Mouse (Mus musculus): ENCODE results near the gene Pnpla1. TPM values are rescaled to one million over a fixed set of nuclear protein-coding genes. Genes with fewer than 3 reads are reported as not detected.
"Not testable (repeated sequence)": the region's sequence is repeated elsewhere in the genome, so short reads cannot be mapped to it uniquely, and the experiment has no call there.

The Pnpla1 gene
- total RNA-seq (2021), result not detected

- intact Hi-C loops (cut with DNase I), result no loop called here
- DNase-seq (ENCODE audit: low spot score), result no peak
Observed at GRCm38 (mm10) chr17:28858205-28858604, at the start of gene Pnpla1. Gene Pnpla1 (plus strand): TSS chr17:28858411.

- intact Hi-C loops (cut with DNase I), result no loop called here
- DNase-seq (ENCODE audit: low spot score), result no peak
Observed at GRCm38 (mm10) chr17:28808714-28809113, 49.5 kb upstream of the Pnpla1 start.

DNA sequence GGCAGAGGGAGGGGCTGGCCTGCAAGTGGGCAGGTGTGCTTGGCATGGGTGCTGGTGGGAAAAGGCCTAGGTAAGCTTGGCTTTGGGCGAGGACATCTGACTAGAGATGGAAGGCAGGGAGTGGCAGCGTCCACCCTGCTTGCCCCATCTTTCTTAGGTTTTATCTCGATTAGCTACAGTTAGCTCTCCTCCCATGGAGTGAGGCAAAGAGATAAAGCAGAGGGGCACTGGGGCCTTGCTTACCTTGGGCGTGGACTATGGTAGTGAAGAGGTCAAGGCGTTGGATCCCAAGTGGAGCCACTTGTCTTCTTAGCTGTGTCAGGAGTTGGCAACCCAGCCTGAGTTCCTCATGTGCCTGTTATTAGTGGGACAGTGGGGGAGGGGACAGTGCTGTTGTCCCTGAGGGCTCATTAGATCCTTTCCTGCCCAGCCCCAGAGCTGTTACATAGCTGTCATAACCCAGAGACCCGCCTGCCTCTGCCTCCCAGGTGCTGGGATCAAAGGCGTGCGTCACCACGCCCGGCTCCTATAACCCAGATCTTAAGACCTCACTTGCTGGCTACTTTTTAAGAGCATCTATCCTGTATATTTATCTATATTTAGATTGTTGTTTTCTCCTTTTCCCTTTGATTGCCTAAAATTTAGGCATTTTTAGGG, 48.9 kb upstream of the Pnpla1 start:
- no peak for DNase-seq (ENCODE audit: low spot score)
- intact Hi-C loops (cut with DNase I), result no loop called here

DNA sequence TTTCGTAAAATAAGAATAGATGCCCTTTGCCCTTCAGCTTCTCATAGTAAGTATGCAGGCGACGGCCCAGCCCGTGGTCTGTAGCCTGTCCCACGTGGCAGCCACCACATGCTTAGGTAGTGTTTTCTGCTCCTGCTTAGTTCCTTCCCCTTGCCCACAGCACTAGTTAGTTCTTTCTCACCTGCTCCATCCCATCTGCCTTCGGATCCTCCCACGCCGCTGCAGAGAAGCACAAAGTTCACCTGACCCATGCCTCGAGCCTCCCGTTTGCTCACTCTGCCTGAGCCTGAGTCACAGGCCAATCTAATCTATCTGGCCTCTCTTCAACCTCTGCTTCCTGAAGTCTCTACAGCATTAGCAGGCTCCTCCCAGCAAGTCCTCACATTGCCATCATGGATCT, 45.9 kb upstream of the Pnpla1 start:
- intact Hi-C loops (cut with DNase I), result no loop called here
- no peak for DNase-seq (ENCODE audit: low spot score)

DNA sequence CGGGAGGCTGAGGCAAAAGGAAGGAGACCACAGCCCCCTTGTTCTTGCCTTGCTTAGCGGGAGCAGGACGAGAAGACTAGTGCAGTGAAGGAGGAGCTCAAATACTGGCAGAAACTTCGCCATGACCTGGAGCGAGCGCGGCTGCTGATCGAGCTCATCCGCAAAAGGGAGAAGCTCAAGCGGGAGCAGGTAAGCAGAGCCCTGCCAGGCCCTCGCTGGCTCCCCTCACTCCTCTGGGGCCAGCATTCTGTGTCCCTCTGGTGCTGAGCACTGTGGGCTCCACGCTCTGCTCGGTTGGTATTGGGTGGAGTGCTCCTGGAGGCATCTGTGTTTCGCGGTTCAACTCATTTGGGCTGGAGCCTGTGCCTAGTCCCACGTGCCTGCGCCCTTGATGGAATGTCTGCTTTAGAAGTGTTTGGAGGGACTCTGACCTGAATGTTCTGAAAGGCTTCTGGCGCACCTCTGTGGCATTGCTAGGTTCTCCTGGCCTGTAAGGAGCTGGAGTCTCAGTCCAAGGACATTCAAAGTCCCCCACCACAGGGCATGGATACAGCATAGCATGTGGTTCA, 43.6 kb upstream of the Pnpla1 start:
- intact Hi-C loops (cut with DNase I), result no loop called here
- no peak for DNase-seq (ENCODE audit: low spot score)

GRCm38 (mm10) chr17:28815384-28816004, 42.7 kb upstream of the Pnpla1 start:
- DNase-seq (ENCODE audit: low spot score), result no peak
- intact Hi-C loops (cut with DNase I), result no loop called here

- intact Hi-C loops (cut with DNase I); DNase-seq (ENCODE audit: low spot score): not testable (repeated sequence)
Observed at GRCm38 (mm10) chr17:28816326-28816725, 41.9 kb upstream of the Pnpla1 start.

DNA sequence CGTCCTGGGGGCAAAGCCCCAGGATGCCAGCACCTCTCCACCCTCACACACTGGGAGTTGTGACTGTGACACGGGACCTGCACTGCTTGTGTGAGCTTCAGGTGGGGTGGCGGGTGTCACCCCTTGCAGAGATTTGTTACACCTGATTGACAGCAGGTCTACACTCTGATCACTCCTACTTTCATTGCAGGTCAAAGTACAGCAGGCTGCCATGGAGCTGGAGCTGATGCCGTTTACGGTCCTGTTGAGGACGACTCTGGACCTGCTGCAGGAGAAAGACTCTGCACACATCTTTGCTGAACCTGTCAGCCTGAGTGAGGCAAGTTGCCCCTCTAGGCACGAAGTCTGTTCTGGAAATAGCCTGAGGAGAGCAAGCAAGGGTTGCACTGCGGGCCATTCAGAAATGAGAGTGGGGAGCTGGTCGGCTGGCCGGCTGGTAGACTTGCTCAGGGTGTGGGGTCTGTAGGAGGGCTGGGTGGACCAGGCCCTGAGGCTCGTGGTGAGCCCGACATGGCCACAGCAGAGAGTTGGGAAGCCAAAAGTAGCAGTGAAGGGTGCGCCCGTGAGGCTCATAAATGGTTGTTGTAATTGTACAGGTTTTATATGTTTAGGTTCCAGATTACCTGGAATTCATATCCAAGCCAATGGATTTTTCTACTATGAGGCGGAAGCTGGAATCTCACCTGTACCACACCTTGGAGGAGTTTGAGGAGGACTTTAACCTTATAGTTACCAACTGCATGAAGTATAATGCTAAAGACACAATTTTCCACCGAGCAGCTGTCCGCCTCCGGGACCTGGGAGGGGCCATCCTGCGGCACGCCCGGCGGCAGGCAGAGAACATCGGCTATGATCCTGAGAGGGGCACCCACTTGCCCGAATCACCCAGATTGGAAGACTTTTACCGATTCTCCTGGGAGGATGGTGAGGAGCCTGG, 41.1 kb upstream of the Pnpla1 start:
- DNase-seq (ENCODE audit: low spot score), result no peak
- intact Hi-C loops (cut with DNase I), result no loop called here

- no peak for DNase-seq (ENCODE audit: low spot score)
- intact Hi-C loops (cut with DNase I), result no loop called here
Observed at GRCm38 (mm10) chr17:28820189-28820588, 38.0 kb upstream of the Pnpla1 start.

DNA sequence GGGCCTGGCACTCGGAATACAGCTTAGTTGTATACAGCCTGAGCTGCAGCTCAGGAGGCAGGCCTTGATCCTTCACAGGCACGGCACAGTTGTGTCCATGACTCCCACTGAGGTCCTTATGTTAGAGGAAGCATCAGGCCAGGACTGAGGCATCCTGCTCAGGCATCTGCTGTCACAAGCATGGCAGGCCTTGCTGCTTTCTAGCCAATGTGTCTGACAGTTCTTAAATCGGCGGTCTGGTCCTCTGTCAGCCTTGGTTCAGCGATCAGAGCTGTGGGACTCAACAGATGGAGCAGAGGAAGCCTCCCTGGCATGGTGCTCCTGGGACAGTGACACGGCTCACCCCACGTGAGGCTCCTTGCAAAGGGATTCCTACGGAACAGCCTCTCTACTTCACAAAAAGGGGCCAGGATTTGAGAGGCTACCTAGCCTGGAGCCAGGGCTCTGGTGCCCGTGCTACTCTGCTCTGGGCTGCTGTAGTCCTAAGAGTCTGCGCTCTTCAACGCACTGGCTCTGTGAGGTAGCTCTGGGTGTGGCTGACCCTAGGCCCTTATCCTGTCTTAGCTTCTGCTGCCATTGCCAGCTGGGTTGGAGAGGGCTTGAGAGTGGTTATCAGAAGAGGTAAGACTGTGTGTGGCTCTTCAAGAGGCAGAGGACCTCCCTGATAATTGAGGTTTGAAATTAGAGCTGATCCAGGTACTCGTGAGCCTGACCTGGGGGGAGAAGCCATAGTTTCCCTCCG, 35.0 kb upstream of the Pnpla1 start:
- intact Hi-C loops (cut with DNase I), result no loop called here
- DNase-seq (ENCODE audit: low spot score), result no peak

- DNase-seq (ENCODE audit: low spot score), result no peak
- intact Hi-C loops (cut with DNase I), result no loop called here
Observed at GRCm38 (mm10) chr17:28823749-28824148, 34.5 kb upstream of the Pnpla1 start.

DNA sequence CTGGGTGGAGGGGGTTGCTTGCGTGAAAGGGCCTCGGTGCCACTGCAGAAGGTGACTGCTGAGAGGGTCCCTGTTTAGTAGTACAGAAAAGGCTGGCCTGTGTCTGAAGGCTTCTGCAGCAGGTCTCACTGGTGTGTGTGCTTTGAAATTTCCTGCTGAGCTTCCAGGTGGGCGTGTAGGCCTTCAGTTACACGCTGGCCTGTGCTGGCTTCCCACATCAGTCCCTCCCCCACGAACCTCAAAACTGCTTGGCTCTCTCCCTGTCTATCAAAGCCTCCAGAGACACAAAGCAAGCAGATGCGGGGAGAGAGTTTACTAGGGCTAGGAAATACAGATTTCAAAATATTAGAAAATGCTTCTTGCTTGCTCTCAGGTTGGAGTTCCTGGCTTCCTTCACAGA, 33.3 kb upstream of the Pnpla1 start:
- DNase-seq (ENCODE audit: low spot score), result no peak
- intact Hi-C loops (cut with DNase I), result no loop called here

DNA sequence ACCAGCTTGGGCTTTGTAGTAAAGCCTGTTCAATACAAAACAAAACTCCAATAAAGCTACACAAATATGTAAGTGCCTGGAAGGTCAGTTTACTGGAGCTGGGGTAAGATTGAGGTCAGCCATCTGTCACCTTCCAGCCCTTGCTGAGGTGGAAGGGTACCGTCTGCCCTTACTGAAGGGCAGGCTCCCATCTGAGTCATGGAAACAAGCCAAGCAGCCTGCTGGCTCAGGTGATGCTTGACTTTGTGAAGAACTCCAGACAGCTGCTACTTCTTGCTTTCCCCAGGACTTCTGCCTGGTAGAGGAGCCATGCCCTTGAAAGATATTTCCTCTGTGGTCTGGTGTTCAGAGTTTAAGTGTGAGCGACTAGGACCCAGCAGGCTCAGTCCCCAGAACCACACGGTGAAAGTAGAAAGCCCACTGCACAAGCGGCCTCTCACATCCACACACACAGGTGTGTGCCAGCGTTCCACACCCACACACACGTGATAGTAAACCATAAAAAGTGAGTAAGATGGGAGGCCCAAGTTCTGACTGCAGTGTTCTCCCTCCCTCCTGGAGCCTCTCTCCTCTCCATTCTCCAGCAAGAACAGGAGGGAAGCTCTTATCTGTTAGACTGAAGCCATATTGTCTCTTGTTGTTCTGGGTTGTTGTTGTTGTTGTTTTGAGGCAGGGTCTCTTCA, 32.7 kb upstream of the Pnpla1 start:
- no peak for DNase-seq (ENCODE audit: low spot score)
- intact Hi-C loops (cut with DNase I), result no loop called here

DNA sequence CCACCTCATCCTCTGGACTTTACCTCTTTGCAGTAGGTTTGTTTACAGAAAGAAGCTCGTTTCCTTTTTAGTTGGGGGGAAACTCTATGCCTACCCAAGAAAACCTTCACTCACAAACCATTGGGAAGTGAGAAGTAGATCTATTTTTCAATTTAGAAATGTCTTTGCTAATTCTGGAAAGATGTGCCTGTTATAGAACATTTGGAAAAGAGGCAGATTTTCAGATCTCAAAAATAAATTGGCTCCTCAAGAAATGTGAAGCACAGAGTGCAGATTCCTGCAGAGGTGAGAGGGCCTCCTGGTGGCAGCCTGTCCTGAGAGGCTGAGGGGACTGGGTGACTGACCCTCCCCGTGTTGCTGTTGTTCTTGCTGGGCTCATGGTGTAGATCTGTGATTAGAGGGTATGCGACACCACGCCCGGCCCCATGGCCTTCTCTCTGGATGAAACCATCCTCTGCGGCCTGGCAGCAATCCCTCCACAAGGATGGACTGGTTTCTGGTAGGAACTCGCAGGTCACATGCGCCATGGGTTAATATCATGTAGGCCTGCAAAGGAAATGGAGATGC, 30.5 kb upstream of the Pnpla1 start:
- intact Hi-C loops (cut with DNase I), result no loop called here
- DNase-seq (ENCODE audit: low spot score), result no peak

DNA sequence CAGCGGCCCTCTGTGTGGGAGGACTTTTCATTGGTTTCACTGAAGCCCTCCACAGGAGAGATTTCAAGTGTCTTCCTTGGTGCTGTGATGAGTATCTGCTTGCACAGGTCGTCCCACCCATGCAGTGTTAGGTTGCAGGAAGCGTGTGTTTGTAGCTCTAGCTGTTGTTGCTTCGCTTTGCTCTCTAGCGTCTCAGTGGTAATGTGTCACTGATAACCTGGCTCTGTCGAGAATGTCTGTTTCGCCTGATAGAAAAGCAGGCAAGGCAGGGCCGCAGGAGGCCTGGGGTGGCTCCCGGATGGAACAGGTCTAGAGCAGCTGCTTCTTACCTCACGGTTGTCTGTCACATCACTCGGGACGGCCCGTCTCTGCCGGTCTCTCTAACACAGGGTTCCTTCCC, 29.1 kb upstream of the Pnpla1 start:
- DNase-seq (ENCODE audit: low spot score), result no peak
- intact Hi-C loops (cut with DNase I), result no loop called here

- no peak for DNase-seq (ENCODE audit: low spot score)
Observed at GRCm38 (mm10) chr17:28831065-28831464, 27.1 kb upstream of the Pnpla1 start.

GRCm38 (mm10) chr17:28832040-28832439, 26.2 kb upstream of the Pnpla1 start:
- intact Hi-C loops (cut with DNase I), result no loop called here
- no peak for DNase-seq (ENCODE audit: low spot score)

More at GRCm38 (mm10) chr17:28831065-28831464, 27.1 kb upstream of the Pnpla1 start:
- intact Hi-C loops (cut with DNase I), result no loop called here

- DNase-seq (ENCODE audit: low spot score), result no peak
- intact Hi-C loops (cut with DNase I), result no loop called here
Observed at GRCm38 (mm10) chr17:28832875-28833274, 25.3 kb upstream of the Pnpla1 start.

DNA sequence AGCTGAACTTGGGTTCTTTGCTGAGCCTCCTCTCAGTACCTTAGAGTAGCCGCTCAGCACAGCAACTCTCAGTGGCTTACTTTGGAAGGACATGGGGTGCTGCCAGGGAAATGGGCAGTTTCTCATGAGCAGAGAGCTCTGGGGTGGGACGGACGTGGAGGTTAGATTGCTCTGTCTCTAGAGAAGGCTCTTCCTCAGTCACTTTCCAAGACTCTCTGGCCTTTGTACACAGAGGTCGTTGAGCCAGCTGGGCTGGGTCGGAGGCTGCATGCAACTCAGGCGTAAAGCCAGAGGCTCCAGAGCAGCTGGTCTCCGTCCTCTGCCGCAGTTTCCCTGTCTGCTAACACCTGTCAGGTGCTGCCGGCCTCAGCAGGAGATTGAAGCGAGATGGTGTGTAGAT, 23.5 kb upstream of the Pnpla1 start:
- DNase-seq (ENCODE audit: low spot score), result no peak
- intact Hi-C loops (cut with DNase I), result no loop called here
